Mouse (Mus musculus): ENCODE results near the gene Nufip1.

The Nufip1 gene

DNA sequence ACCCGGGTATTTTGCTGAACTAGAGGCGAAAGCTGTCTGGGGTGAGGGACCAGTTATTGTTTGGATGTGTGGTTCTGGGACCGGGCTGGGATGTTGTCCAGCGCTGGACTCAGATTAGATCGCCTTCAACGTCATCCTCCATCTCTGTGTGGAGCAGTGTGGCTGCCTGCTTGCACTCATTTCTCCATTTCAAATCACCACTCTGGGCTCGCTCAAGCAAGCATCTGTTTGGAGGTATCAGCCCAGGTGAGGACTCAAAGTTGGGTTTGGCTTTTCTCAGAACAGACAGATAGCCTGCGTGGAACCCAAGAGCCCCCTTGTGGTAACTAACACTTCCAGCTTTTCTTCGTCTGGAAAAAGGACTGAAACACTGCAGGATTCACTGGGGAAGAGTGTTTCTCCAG, 33.6 kb upstream of the Nufip1 start:
- TF ChIP-seq CTCF (conservative IDR thresholded peaks at IDR 0.05; ENCODE audit: low read length) (peak; percentile 73), NANOG (IDR thresholded peaks at IDR 0.05; ENCODE audit: borderline replicate concordance, low read length) (no peak), POU5F1 (IDR thresholded peaks at IDR 0.05; ENCODE audit: borderline replicate concordance, low read length) (no peak)
- Histone ChIP-seq H3K4me1 (replicated peaks; ENCODE audit: low read depth, low read length) (peaks cover 58% of the 10 kb centered on the region), H3K36me3 (ENCODE audit: insufficient read depth, low read length) (no peaks in the 10 kb centered on the region), H3K9me3 (ENCODE audit: low read length) (no peaks in the 10 kb centered on the region), H3K27me3 (ENCODE audit: insufficient read depth, low read length) (no peaks in the 10 kb centered on the region), H3K4me3 (replicated peaks; ENCODE audit: low read length) (no peak overlapping the region)

DNA sequence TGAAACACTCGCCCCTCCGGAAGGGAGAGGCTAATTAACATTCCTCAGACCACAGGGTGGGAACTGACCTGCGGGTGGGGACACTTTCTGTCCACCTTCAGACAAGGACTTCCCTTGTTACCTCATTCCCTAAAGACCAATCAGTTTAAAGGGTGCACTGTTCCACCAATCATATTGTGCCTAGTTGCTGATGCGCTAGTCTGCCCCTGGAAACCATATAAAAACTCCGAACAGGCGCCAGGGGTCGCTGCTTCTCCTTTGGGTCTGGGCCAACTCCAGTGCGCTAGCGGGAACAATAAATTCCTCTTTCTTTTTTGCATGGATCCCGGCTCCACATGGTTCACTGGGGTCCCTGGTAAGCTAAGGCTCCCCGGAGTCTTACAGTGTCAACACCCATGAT, 29.2 kb upstream of the Nufip1 start:
- no peaks in the 10 kb centered on the region for H3K27me3 ChIP-seq (ENCODE audit: insufficient read depth, low read length)
- H3K9me3 ChIP-seq (ENCODE audit: low read length): no peaks in the 10 kb centered on the region
- no peaks in the 10 kb centered on the region for H3K36me3 ChIP-seq (ENCODE audit: insufficient read depth, low read length)
- H3K4me3 ChIP-seq (replicated peaks; ENCODE audit: low read length): no peak overlapping the region
- peaks cover 89% of the 10 kb centered on the region for H3K4me1 ChIP-seq (replicated peaks; ENCODE audit: low read depth, low read length)
- TF ChIP-seq NANOG (IDR thresholded peaks at IDR 0.05; ENCODE audit: borderline replicate concordance, low read length) (no peak), CTCF (conservative IDR thresholded peaks at IDR 0.05; ENCODE audit: low read length) (peak; percentile 32; the same call in 1 of the 2 replicates), POU5F1 (IDR thresholded peaks at IDR 0.05; ENCODE audit: borderline replicate concordance, low read length) (no peak)

DNA sequence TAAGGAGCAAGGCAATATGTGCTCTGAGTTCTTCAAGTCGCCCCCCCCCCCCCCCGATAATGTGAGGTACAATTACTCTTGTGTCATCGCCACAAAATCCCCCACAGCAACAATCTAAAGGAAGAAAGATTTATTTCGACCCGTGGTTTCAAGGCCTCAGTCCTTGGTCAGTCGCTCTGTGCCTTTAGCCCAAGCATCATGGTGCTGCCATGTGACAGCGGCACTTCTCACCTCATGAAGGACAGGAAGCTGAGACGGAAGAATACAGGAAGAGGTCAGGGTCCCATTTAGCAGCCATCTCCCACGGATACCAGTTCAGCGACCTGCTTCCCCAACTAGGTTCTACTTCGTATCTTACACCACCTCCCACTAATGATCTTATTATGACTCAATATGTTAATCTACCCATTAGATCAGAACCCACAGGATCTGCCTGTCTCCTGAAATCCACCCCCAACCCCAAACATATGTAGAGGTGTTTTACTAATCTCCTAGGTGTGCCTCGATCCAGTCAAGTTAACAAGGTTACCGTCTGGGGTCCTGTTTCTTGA, 28.5 kb upstream of the Nufip1 start:
- TF ChIP-seq NANOG (IDR thresholded peaks at IDR 0.05; ENCODE audit: borderline replicate concordance, low read length) (no peak), POU5F1 (IDR thresholded peaks at IDR 0.05; ENCODE audit: borderline replicate concordance, low read length) (0 out of 2 replicates have a peak, but pooled peaks have one; percentile 17), CTCF (conservative IDR thresholded peaks at IDR 0.05; ENCODE audit: low read length) (no peak)
- H3K9me3 ChIP-seq (ENCODE audit: low read length): no peaks in the 10 kb centered on the region
- H3K27me3 ChIP-seq (ENCODE audit: insufficient read depth, low read length): no peaks in the 10 kb centered on the region
- H3K4me1 ChIP-seq (replicated peaks; ENCODE audit: low read depth, low read length): peaks cover 87% of the 10 kb centered on the region
- H3K4me3 ChIP-seq (replicated peaks; ENCODE audit: low read length): no peak overlapping the region
- H3K36me3 ChIP-seq (ENCODE audit: insufficient read depth, low read length): no peaks in the 10 kb centered on the region

- Histone ChIP-seq H3K27me3 (ENCODE audit: insufficient read depth, low read length) (no peaks in the 10 kb centered on the region), H3K9me3 (ENCODE audit: low read length) (no peaks in the 10 kb centered on the region), H3K4me3 (replicated peaks; ENCODE audit: low read length) (no peak overlapping the region), H3K36me3 (ENCODE audit: insufficient read depth, low read length) (peaks cover 3% of the 10 kb centered on the region; the same call in 1 of the 2 replicates), H3K4me1 (replicated peaks; ENCODE audit: low read depth, low read length) (peaks cover 66% of the 10 kb centered on the region)
- TF ChIP-seq CTCF (conservative IDR thresholded peaks at IDR 0.05; ENCODE audit: low read length): no peak
- no peak for TF ChIP-seq POU5F1 (IDR thresholded peaks at IDR 0.05; ENCODE audit: borderline replicate concordance, low read length)
- TF ChIP-seq NANOG (IDR thresholded peaks at IDR 0.05; ENCODE audit: borderline replicate concordance, low read length): no peak
Observed at GRCm38 (mm10) chr14:76084188-76084587, 26.5 kb upstream of the Nufip1 start.

DNA sequence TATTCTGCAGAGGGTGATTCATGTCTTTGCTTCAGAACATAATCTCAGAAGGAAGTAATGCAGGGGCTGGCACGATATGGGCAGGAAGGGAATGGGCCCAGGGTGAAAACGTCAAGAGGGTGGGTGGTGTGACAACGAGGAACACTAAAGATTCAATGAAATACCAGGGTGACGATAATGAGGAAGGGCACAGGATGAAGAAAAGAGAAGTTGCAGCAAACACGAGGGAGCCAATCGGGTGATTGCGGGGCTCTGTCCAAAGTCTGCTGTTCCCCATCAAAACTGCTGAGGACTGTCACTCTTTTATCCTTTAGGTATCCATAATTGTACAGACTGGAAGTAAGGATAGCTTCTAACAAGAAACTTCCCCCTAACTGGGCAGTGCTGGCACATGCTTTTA, 13.4 kb upstream of the Nufip1 start:
- peaks cover 83% of the 10 kb centered on the region for H3K36me3 ChIP-seq (ENCODE audit: insufficient read depth, low read length)
- H3K4me1 ChIP-seq (replicated peaks; ENCODE audit: low read depth, low read length): peaks cover 7% of the 10 kb centered on the region
- H3K4me3 ChIP-seq (replicated peaks; ENCODE audit: low read length): no peak overlapping the region
- TF ChIP-seq CTCF (conservative IDR thresholded peaks at IDR 0.05; ENCODE audit: low read length) (no peak), NANOG (IDR thresholded peaks at IDR 0.05; ENCODE audit: borderline replicate concordance, low read length) (no peak), POU5F1 (IDR thresholded peaks at IDR 0.05; ENCODE audit: borderline replicate concordance, low read length) (no peak)
- H3K27me3 ChIP-seq (ENCODE audit: insufficient read depth, low read length): no peaks in the 10 kb centered on the region
- H3K9me3 ChIP-seq (ENCODE audit: low read length): no peaks in the 10 kb centered on the region

DNA sequence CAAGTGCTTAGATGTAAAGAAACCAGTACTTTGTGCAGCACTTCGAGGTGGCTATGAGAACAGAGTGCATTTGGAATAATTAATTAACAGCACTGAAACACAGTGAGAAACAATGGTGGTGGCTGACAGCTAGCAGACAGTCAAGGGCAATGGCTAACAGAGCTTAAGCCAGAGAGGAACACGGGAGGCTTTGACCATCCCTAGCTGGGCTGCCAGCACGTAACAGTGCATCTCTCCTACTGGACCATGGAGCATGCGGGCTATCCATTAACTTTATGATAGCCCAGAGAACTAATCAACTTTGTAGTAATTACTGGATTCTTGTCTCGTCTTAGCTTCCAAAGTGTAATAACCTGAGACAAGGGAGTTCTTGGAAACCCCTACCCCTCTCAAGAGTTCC, 12.9 kb upstream of the Nufip1 start:
- Histone ChIP-seq H3K4me3 (replicated peaks; ENCODE audit: low read length) (no peak overlapping the region), H3K36me3 (ENCODE audit: insufficient read depth, low read length) (peaks cover 81% of the 10 kb centered on the region), H3K27me3 (ENCODE audit: insufficient read depth, low read length) (no peaks in the 10 kb centered on the region), H3K4me1 (replicated peaks; ENCODE audit: low read depth, low read length) (peaks cover 7% of the 10 kb centered on the region), H3K9me3 (ENCODE audit: low read length) (no peaks in the 10 kb centered on the region)
- TF ChIP-seq POU5F1 (IDR thresholded peaks at IDR 0.05; ENCODE audit: borderline replicate concordance, low read length) (no peak), CTCF (conservative IDR thresholded peaks at IDR 0.05; ENCODE audit: low read length) (no peak), NANOG (IDR thresholded peaks at IDR 0.05; ENCODE audit: borderline replicate concordance, low read length) (no peak)

- no peak overlapping the region for H3K4me3 ChIP-seq (replicated peaks; ENCODE audit: low read length)
- TF ChIP-seq NANOG (IDR thresholded peaks at IDR 0.05; ENCODE audit: borderline replicate concordance, low read length): no peak
- no peak for TF ChIP-seq POU5F1 (IDR thresholded peaks at IDR 0.05; ENCODE audit: borderline replicate concordance, low read length)
- no peak for TF ChIP-seq CTCF (conservative IDR thresholded peaks at IDR 0.05; ENCODE audit: low read length)
- H3K9me3 ChIP-seq (ENCODE audit: low read length): no peaks in the 10 kb centered on the region
- peaks cover 79% of the 10 kb centered on the region for H3K36me3 ChIP-seq (ENCODE audit: insufficient read depth, low read length)
- H3K4me1 ChIP-seq (replicated peaks; ENCODE audit: low read depth, low read length): peaks cover 7% of the 10 kb centered on the region
- H3K27me3 ChIP-seq (ENCODE audit: insufficient read depth, low read length): no peaks in the 10 kb centered on the region
Observed at GRCm38 (mm10) chr14:76099543-76099942, 11.1 kb upstream of the Nufip1 start.

DNA sequence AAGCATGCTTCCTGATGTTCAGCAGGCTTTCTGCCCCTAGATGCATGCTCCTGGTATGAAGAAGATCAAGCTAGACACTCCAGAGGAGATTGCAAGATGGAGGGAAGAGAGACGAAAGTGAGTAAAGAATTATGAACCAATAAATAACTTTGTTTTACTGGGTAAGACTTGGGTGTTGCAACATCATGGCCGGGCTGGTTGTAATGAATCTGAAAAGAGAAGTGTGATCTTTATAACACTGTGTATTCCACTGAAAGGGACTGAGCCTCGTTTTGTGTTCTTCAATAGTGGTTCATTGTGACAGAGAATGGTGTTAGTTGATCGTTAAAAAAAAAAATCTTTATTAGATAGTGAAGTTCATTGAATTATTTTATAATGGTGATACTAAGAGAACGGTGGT, 5.1 kb downstream of the Nufip1 start:
- Histone ChIP-seq H3K9me3 (ENCODE audit: low read length) (no peaks in the 10 kb centered on the region), H3K4me3 (replicated peaks; ENCODE audit: low read length) (no peak overlapping the region), H3K27me3 (ENCODE audit: insufficient read depth, low read length) (no peaks in the 10 kb centered on the region), H3K4me1 (replicated peaks; ENCODE audit: low read depth, low read length) (peaks cover 68% of the 10 kb centered on the region), H3K36me3 (ENCODE audit: insufficient read depth, low read length) (peaks cover 82% of the 10 kb centered on the region)
- TF ChIP-seq NANOG (IDR thresholded peaks at IDR 0.05; ENCODE audit: borderline replicate concordance, low read length) (no peak), POU5F1 (IDR thresholded peaks at IDR 0.05; ENCODE audit: borderline replicate concordance, low read length) (no peak), CTCF (conservative IDR thresholded peaks at IDR 0.05; ENCODE audit: low read length) (no peak)

DNA sequence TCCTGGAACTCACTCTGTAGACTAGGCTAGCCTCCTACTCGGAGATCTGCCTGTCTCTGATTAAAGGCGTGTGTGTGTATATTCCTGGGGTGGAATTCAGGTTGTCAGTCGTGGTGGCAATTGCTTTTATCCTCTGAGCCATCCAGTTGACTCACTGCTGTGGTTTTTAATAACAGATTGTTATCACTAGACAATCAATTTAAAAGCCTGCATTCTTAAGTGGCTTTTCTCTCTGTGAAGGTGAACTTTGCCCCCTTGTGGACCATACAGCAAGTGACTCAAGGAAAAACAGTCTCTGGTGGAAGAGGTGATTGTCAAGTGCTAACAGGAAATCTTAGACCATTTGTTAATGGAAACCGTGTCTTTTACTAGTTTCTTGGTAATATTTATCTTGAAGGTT, 8.3 kb downstream of the Nufip1 start:
- Histone ChIP-seq H3K27me3 (ENCODE audit: insufficient read depth, low read length) (no peaks in the 10 kb centered on the region), H3K36me3 (ENCODE audit: insufficient read depth, low read length) (peaks cover 99% of the 10 kb centered on the region), H3K9me3 (ENCODE audit: low read length) (no peaks in the 10 kb centered on the region), H3K4me1 (replicated peaks; ENCODE audit: low read depth, low read length) (peaks cover 58% of the 10 kb centered on the region), H3K4me3 (replicated peaks; ENCODE audit: low read length) (no peak overlapping the region)
- peak; percentile 24; the same call in 1 of the 2 replicates for TF ChIP-seq CTCF (conservative IDR thresholded peaks at IDR 0.05; ENCODE audit: low read length)
- TF ChIP-seq POU5F1 (IDR thresholded peaks at IDR 0.05; ENCODE audit: borderline replicate concordance, low read length): no peak

All from E14TG2a.4 (cell line).